Mouse (Mus musculus): ENCODE measurements around the gene Notch3. TPM values are rescaled to one million over a fixed set of nuclear protein-coding genes. Genes with fewer than 3 reads are reported as not detected.
"Not testable (repeated sequence)": the region's sequence is repeated elsewhere in the genome, so short reads cannot be mapped to it uniquely, and the experiment has no call there.

Gene Notch3
- not detected in 3 replicates for total RNA-seq (2017)

DNA sequence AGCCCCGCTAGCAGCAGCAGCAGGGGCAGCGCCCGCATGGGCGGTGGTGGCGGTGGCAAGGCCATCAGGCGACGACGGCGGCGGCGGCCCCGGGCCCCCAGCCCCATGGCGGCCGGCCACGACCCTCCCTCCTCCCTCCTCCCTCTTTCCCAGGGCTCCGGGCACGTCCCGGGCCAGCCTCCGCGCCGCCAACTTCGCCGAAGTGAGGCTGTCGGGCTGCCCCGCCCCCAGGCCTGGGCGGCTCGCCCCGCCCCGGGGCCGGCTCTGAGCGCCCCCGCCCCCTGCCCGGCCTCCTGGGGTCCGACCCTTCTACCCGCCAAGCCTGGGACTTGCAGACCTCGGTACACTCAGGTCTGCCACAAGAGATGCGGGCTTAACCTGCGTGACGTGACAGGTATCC lies at the start of gene Notch3:
TSS of gene Notch3 (minus strand) at position 166 of the 400 bp plus-strand sequence.
- ATAC-seq (replicated peaks; ENCODE audit: insufficient number of reproducible peaks, low FRiP score, low TSS enrichment, poor library complexity, severe bottlenecking), result no peak

DNA sequence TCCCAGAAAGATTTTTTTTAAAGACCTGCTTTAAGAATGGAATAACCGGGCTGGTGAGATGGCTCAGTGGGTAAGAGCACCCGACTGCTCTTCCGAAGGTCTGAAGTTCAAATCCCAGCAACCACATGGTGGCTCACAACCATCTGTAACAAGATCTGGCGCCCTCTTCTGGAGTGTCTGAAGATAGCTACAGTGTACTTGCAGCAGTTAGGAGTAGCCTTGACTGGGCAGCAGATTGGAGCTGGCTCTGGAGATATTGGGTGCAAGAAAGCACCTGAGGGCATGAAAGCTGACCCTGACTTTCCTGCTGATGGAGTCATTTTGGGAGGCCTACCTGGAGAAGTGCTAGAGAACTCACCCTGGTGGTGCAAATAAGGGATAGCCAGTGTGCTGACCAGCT lies 48.9 kb upstream of the Notch3 start:
- not testable (repeated sequence) for ATAC-seq (replicated peaks; ENCODE audit: insufficient number of reproducible peaks, low FRiP score, low TSS enrichment, poor library complexity, severe bottlenecking)

DNA sequence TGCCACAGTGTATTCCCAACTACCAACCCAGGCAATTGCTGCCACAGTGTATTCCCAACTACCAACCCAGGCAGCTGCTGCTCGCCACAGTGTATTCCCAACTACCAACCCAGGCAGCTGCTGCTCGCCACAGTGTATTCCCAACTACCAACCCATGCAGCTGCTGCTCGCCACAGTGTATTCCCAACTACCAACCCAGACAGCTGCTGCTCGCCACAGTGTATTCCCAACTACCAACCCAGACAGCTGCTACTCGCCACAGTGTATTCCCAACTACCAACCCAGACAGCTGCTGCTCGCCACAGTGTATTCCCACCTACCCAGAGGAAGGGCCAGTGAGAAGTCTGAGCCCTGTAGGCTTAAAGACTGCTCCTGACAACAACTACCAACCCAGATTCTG lies 44.9 kb upstream of the Notch3 start:
- not testable (repeated sequence) for ATAC-seq (replicated peaks; ENCODE audit: insufficient number of reproducible peaks, low FRiP score, low TSS enrichment, poor library complexity, severe bottlenecking)

DNA sequence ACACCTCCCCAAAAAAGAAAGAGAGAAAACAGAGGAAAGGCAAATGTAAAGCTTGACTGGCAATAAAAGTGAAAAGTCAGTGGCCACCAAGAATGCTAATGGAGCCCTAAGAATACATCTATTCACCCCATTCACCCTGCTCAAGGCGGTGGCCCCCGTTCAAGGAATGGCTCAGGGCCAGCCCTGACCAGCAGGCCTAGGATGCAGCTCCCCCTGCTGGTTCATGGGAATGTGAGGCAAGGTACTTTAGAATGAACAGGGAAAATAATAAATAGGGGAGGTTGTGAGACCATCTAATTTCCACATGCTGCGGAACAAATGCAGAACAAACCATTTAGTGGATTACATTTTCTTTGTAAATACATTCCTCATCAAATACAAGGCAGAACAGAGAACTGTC lies 43.1 kb upstream of the Notch3 start:
- ATAC-seq (replicated peaks; ENCODE audit: insufficient number of reproducible peaks, low FRiP score, low TSS enrichment, poor library complexity, severe bottlenecking), result no peak

DNA sequence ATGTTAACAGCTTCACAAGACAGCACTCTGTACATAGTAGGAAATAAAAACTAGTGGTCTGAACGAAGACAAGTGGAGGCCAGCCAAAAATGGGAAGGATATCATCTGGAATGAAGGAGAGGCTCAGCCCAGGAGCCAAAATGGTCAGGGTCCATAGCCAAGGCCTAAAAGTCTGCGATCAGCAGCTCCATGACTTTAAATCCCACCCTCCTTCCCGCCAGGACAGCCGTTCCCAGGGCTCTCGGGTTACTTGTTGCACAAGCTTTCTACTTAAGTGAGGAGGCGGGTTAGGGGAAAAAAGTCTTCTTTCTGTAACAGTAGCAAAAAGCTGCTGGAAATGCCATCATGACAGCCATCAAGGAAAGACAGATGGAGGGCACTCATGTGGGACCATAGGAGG lies 42.5 kb upstream of the Notch3 start:
- ATAC-seq (replicated peaks; ENCODE audit: insufficient number of reproducible peaks, low FRiP score, low TSS enrichment, poor library complexity, severe bottlenecking), result no peak

DNA sequence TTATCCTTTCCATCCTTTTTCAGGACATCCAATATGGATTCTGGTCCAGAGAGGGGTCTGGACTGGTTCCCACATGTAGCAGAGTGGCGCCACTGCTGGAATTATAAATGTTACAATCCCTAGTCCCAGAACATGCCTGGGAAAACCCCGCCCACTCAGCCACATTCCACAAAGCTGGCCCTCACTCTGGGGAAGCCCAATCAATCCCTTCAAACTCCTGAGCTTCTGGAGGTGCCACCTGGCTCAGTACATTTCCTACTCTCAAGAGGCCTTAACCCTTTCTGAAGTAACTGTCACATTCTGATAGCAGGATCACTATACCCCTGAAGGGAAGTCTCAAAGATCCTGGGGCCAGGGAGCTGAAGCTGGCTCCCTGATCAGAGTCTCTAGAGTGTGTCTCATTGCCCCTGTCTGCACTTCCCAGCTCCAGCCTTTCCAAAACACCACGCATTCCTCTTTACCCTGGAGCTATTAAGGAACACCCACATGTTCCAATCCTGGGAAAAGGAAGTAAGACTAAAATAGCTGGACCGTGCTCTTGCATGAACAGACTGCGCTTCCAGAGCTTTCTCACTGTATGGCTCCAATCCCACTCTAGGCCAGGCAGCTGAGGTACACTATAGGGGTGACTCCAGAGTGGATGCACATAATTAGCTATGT lies 41.1 kb upstream of the Notch3 start:
- no peak for ATAC-seq (replicated peaks; ENCODE audit: insufficient number of reproducible peaks, low FRiP score, low TSS enrichment, poor library complexity, severe bottlenecking)

DNA sequence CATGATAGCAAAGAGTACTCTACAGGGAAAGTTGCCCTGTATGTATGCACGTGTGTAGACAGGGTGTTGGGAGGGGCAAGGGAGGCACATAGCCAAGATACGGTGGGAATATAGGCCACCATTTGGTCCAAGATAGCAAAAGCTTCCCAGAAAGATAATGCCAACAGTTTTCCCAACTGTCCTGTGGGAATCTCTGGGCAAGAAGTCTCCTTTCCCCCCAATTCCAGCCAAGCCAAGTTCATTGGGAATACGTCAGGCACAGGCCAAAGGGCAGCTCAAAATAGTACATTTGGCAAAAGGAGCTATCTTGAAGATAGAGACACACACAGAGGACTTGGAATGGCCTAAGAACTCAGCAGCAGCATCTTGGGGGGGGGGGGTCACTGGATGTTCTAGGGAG lies 38.7 kb upstream of the Notch3 start:
- no peak for ATAC-seq (replicated peaks; ENCODE audit: insufficient number of reproducible peaks, low FRiP score, low TSS enrichment, poor library complexity, severe bottlenecking)

DNA sequence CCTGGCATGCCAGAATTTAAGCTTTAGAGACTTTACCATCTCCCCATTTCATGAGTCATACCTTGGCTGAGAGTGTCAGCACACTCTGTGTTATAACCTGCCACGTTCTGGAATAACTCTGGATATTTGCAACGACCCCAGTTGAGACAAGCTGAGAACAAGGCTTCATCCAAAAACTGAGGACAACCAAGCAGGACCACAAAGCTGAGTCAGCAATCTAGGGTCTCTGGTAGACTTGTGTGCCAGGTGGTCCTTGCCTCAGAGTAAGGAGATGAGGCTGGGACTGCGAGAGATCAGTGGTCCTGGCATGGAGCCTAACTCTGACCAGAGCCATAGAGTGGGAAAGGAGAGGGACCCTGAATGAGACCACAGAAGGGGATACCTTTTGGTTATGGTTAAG lies 36.3 kb upstream of the Notch3 start:
- no peak for ATAC-seq (replicated peaks; ENCODE audit: insufficient number of reproducible peaks, low FRiP score, low TSS enrichment, poor library complexity, severe bottlenecking)

DNA sequence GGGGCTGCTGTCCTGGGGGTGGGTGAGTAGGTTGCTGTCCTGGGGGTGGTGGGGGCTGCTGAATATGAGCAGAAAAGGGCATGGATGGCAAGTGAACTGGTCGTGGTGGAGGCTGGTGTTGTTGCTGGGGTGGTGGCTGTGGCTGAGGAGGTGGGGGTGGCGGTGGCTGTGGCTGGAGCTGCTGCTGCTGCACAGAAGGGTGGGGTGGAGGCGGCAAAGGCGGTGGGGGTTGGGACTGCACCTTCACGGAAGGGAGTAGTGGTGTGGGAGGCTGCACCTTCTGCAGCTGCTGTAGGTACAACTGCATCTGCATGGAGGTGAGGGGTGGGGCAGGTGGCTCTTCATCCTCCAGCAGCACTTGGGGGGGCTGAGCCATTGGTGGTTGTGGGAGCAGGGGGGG lies 34.4 kb upstream of the Notch3 start:
- no peak for ATAC-seq (replicated peaks; ENCODE audit: insufficient number of reproducible peaks, low FRiP score, low TSS enrichment, poor library complexity, severe bottlenecking)

DNA sequence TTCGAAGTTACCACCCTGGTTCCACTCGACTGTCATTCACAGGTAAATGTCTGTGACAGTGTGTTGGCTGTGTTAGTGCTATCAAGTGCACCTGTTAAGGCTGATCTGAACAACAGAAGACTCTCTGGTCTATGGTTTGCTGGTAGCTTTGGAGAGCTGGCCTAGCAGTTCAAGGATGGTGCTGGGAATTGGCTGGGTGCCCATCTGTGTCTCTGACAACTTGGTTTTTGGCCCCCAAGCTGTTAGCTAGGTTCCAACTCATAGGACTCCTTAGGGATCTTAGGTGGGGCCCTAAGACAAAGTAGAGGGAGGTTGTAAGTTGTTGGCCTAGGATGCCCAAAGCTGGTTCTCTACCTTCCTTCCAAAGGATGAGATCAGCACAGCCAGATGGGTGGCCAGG lies 33.1 kb upstream of the Notch3 start:
- ATAC-seq (replicated peaks; ENCODE audit: insufficient number of reproducible peaks, low FRiP score, low TSS enrichment, poor library complexity, severe bottlenecking), result no peak

DNA sequence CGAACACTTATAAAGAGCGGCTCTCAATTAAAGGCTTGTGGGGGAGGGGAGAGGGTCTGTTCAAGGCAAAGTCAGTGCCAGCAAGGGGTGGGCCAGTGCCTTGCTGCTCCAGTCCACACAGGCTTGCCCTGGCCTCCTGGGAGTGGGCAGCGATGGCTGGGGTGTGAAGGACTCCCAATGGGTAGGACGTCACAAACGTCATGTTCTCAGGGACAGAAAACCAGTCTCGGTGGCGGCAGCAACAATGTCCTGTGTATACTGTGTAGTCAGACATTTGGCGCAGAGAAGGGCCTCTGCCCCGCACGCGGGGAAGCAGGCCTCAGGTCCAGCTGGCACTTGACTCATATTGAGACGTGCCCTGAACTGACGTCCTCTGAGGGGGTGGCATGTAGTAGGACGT lies 30.5 kb upstream of the Notch3 start:
- no peak for ATAC-seq (replicated peaks; ENCODE audit: insufficient number of reproducible peaks, low FRiP score, low TSS enrichment, poor library complexity, severe bottlenecking)

DNA sequence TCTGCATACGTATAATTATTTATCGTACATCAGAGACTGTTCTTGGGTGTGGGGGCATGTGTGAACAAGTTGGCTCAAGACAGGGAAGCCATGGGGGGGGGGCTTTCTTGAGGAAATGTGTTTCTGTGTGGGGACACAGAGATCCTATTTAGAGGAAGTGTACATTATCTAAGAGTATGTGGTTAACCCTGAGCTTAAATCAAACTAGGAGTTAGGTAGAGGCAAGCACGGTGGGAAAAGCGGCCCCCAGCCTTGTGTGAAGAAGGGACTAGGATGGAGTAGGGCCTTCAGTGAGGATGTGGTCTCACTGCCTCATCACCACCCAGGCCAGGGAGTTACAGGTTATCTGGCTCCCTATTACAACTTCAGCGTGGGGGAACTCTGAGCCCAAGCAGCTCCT lies 29.1 kb upstream of the Notch3 start:
- no peak for ATAC-seq (replicated peaks; ENCODE audit: insufficient number of reproducible peaks, low FRiP score, low TSS enrichment, poor library complexity, severe bottlenecking)

DNA sequence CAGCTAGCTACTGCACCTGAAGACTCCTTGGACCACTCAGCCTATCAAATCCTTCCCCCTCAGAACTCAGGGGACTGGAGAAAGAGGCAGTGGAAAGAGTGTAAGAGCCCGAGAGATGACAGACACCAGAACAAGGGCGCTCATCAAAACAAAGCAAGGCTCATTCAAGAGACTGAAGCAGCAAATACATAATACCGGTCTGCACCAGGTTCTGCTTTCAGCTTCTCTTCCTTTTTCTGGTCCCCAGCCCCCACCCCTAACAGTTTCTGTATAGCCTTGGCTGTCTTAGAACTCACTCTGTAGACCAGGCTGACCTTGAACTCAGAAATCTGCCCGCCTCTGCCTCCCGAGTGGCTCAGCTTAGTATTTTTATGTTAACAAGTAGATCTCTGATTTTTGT lies 26.4 kb upstream of the Notch3 start:
- ATAC-seq (replicated peaks; ENCODE audit: insufficient number of reproducible peaks, low FRiP score, low TSS enrichment, poor library complexity, severe bottlenecking), result no peak

DNA sequence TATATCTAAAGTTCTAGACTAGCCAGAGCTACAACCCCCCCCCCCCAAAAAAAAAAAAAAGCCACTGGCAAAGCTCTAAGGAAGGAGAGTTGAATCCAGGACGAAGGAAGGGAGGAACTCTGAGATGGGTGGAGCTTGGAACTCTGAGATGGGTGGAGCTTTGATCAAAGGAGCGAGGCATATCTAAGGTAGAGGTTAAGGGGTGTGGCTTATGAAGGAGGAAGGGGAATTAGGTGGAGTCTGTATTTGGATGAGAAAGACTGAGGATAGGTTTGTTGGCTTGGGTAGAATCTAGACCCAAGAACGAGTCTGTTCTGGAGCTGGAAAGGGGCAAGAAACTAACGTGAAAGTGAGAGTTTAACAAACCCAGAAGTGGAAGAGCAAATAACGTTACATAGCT lies 23.2 kb upstream of the Notch3 start:
- ATAC-seq (replicated peaks; ENCODE audit: insufficient number of reproducible peaks, low FRiP score, low TSS enrichment, poor library complexity, severe bottlenecking), result no peak

DNA sequence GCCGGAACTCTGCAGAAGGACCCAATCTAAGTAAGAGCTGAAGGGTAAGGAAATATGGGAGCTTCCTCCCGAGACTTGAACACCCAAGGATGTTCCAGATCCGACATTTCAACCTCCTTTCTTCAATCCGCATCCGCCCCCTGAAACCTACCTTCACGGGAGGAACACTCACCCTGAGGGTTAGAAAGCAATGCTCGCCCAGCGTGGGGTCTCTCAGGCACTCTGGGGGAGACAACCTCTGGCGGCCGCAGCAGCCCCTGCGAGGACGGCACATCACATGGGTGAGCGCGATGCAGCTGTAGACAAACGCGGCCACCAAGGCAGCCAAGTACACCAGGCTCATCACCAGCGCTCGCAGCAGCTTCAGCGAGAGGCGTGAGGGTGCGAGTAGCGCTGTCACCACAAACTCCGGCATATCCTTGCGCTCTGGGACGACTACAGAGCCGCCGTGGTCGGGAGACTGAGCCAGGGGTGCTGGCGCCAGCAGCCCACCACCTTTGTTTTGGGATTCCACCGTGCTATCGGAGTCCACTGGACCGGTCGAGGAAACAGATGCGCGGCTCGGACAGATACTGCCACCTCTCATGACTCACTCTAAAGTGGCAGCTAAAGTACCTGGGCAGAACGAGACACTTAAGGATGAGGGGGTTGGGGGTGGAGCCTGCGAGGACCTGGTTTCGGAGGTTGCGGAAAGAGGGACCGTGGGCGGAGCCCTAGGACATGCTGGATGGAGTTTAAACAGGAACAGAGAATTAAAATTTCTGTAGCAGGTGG lies 22.4 kb upstream of the Notch3 start, which contains the start of gene Ephx3:
TSS of gene Ephx3 (minus strand) at position 687 of the 774 bp plus-strand sequence.
- ATAC-seq (replicated peaks; ENCODE audit: insufficient number of reproducible peaks, low FRiP score, low TSS enrichment, poor library complexity, severe bottlenecking), result no peak

DNA sequence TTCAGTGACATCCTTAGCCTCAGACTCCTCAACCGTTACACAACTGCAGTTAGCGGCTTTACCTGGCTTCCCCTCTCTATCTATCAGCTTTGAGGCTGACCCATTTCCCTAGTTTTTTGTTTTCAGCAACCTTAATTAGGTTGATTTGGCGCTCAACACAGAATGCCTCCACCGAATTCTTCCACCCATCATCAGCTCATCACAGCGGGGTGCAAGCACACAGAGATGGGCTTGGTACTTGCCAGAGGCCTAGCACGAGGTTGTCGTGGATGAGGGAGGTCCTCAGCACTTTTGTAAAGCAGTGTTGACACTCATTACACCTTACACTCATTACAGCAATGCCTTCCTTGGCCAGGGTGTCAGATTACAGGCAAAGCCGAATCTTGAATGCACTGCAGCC lies 16.4 kb upstream of the Notch3 start:
- ATAC-seq (replicated peaks; ENCODE audit: insufficient number of reproducible peaks, low FRiP score, low TSS enrichment, poor library complexity, severe bottlenecking), result no peak

DNA sequence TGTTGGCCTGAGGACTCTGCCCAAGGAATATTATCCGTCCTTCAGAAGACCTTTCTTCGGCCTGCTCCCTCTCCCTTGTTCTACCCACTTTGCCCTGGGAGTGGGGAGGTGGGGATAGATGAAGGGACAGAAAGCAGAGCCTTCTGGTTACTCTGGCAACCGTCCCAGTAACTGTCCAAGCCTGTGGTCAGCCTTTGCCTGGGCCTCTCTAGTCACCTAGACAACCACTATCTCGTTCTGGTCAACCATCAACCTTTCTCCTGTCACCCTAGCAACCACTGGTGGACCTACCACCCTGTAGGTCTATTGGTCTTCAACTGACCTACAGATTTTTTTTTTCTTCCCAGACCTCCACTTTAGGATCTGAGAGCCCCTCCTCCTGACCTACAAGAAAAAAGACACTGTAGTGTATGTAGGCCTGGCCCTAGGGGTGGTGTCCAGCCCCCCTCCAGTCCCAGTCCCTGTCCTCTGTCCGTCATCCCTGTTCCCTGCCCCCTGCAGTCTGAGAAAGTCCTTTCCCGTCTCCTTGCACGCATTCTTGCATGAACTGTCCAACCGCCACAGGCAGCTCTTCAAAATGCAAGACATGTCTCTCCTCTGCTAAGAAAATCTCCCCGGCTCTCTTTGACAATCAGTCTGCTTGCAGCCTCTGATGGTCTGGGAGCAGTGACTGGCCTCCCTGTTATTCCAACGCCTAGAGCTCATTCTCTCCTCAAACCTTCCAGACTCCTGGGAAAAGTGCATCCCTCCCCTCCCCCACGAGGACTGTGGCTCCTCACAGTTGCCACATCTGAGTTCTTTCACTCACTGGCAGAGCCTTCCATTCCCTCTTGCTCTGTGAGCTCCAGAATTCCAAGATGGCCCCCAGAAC lies 13.2 kb upstream of the Notch3 start:
- no peak for ATAC-seq (replicated peaks; ENCODE audit: insufficient number of reproducible peaks, low FRiP score, low TSS enrichment, poor library complexity, severe bottlenecking)

DNA sequence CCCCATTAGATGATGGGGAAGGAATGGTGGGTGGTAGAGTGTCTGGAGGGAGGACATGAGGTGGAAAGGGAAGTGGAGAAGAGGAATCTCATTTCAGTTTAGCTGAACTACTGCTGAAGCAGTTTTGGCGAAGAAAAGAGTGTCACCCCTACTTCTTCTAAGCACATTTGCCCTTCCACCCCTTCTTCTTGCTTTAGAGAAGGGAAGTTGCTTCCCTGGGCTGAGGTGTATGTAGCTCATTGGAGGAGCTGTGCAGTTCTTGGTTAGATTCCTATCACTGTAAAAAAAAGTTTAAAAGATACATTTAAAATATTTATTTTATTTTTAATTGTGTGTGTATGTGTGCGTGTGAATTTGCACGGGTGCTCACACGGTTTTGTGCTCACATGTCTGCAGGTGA lies 10.3 kb upstream of the Notch3 start:
- ATAC-seq (replicated peaks; ENCODE audit: insufficient number of reproducible peaks, low FRiP score, low TSS enrichment, poor library complexity, severe bottlenecking), result no peak

DNA sequence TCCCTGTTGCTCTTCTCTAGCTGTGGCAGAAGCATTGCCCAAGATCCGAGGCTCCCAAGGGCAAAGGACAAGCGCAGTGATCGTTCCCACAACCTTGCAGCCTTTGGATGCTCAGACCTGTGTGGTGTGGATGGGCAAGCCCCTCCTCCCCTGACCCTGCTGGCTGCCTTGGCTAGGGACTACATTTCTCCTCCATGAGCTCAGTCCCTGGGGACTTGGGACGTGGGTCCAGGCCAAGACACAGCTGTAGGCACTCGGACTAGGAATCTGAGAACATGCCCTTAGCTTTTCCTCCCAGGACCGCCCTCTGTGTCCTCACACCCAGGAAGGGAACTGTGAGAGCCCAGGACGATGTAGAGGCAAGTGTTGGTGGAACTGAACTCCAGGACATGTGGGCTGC lies 6.5 kb upstream of the Notch3 start:
- no peak for ATAC-seq (replicated peaks; ENCODE audit: insufficient number of reproducible peaks, low FRiP score, low TSS enrichment, poor library complexity, severe bottlenecking)

DNA sequence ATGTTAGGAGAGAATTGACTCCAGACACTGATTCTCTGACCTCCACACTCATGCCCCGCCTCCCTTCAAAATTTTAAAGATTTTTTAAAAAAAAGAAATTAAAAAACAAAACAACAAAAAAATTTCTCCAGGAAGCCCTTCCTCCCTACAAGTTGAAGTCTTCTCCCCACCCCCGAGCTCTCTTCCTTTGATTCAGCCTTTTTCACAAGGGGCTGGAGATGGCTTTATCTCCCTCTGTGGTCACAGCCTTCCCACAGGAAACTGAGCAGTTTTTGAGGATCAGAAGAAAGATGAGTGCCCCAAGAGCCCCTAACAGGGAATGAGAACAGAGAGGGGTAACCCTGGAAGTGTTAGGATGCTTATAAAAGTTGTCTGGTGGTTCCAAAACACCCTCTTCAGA lies 5.8 kb upstream of the Notch3 start:
- ATAC-seq (replicated peaks; ENCODE audit: insufficient number of reproducible peaks, low FRiP score, low TSS enrichment, poor library complexity, severe bottlenecking), result no peak
